Mouse (Mus musculus) mouse embryonic stem cell (cell line): ENCODE results near the gene Oprl1.

Source experiments
- in situ Hi-C, 2 experiments: fragments of 300-500 bp; cut with MboI; formaldehyde crosslinking; loops; 1 replicate in 1 of 2; 3 replicates in 1 of 2; pipeline ENCODE4 v1.14.3; 2019 to 2020; ENCODE audit warnings: low sequenced_read_pairs in 2 of 2, low pct_unique_long_range_greater_than_20kb in 1 of 2, mixed read lengths in 1 of 2; ENCODE audit not compliant: unreplicated experiment in 1 of 2

Oprl1 gene

GRCm38 (mm10) chr2:181689466-181690160 lies 25.2 kb upstream of the Oprl1 start:
- in situ Hi-C loops, result no loop called here

GRCm38 (mm10) chr2:181691083-181691482 lies 23.7 kb upstream of the Oprl1 start:
- in situ Hi-C loops, result no loop called here

- in situ Hi-C loops, result no loop called here
Observed at GRCm38 (mm10) chr2:181691571-181691970, 23.2 kb upstream of the Oprl1 start.

GRCm38 (mm10) chr2:181692304-181692703 lies 22.5 kb upstream of the Oprl1 start:
- in situ Hi-C loops, result no loop called here

- in situ Hi-C loops, result no loop called here
Observed at GRCm38 (mm10) chr2:181693339-181694280, 21.2 kb upstream of the Oprl1 start, which contains the start of gene Rgs19. Gene Rgs19, minus strand, starts transcription at chr2:181693977.

GRCm38 (mm10) chr2:181694581-181694980 lies 20.2 kb upstream of the Oprl1 start:
- in situ Hi-C loops, result no loop called here

GRCm38 (mm10) chr2:181695776-181696175 lies 19.0 kb upstream of the Oprl1 start:
- in situ Hi-C loops, result no loop called here

GRCm38 (mm10) chr2:181696801-181697420 lies 17.9 kb upstream of the Oprl1 start:
- in situ Hi-C loops, result no loop called here

GRCm38 (mm10) chr2:181698241-181698640 lies 16.6 kb upstream of the Oprl1 start, which contains the start of gene Lkaaear1:
Gene Lkaaear1, minus strand, starts transcription at chr2:181698442.
- in situ Hi-C loops, result no loop called here

- in situ Hi-C loops, result no loop called here
Observed at GRCm38 (mm10) chr2:181706668-181707067, 8.1 kb upstream of the Oprl1 start.

- in situ Hi-C loops, result no loop called here
Observed at GRCm38 (mm10) chr2:181713749-181714148, 1.1 kb upstream of the Oprl1 start.

GRCm38 (mm10) chr2:181715382-181715781 lies 566 bp downstream of the Oprl1 start:
- in situ Hi-C loops, result no loop called here

- in situ Hi-C loops, result no loop called here
Observed at GRCm38 (mm10) chr2:181716991-181717390, 2.2 kb downstream of the Oprl1 start.

- in situ Hi-C loops, result loop anchor here in 1 of 2 experiments (10.0 kb wide), 1 partner anchor 145 kb away; the partner anchor contains the start of gene Polr3k
Observed at GRCm38 (mm10) chr2:181720061-181720460, 5.2 kb downstream of the Oprl1 start.

GRCm38 (mm10) chr2:181721200-181721599 lies 6.4 kb downstream of the Oprl1 start:
- in situ Hi-C loops, result loop anchor here in 1 of 2 experiments (10.0 kb wide), 1 partner anchor 144 kb away; the partner anchor contains the start of gene Polr3k

- in situ Hi-C loops, result loop anchor here in 1 of 2 experiments (10.0 kb wide), 1 partner anchor 143 kb away; the partner anchor contains the start of gene Polr3k
Observed at GRCm38 (mm10) chr2:181722213-181722612, 7.4 kb downstream of the Oprl1 start.

- in situ Hi-C loops, result loop anchor here in 1 of 2 experiments (10.0 kb wide), 1 partner anchor 137 kb away; the partner anchor contains the start of gene Polr3k
Observed at GRCm38 (mm10) chr2:181727659-181728262, 12.9 kb downstream of the Oprl1 start.

- in situ Hi-C loops, result no loop called here
Observed at GRCm38 (mm10) chr2:181730051-181730450, 15.2 kb downstream of the Oprl1 start.
